Mouse (Mus musculus) midbrain, embryonic 15.5 days (tissue): ENCODE results near the gene Ghsr. TPM values are rescaled to one million over a fixed set of nuclear protein-coding genes. Genes with fewer than 3 reads are reported as not detected.
"Not testable (repeated sequence)": the region's sequence is repeated elsewhere in the genome, so short reads cannot be mapped to it uniquely, and the experiment has no call there.

Experiments
- ATAC-seq: fragments of 200-750 bp; cut with Nextera tagmentation; replicated peaks from 2 replicates; pipeline ENCODE4 v1.8.0; 2017; ENCODE audit warnings: moderate TSS enrichment
- H3K27ac ChIP-seq: fragments of 300-500 bp; sonication (generic); 2 replicates; pipeline ENCODE4 v1.5.1; 2015; ENCODE audit warnings: mild to moderate bottlenecking, inconsistent platforms
- H3K27me3 ChIP-seq: fragments of 300-500 bp; sonication (generic); replicated peaks from 2 replicates; pipeline ENCODE4 v1.6.1; 2015; ENCODE audit warnings: inconsistent platforms
- H3K36me3 ChIP-seq: fragments of 300-500 bp; sonication (generic); replicated peaks from 2 replicates; pipeline ENCODE4 v1.6.1; 2015; ENCODE audit warnings: inconsistent platforms
- H3K4me1 ChIP-seq: fragments of 300-500 bp; sonication (generic); 2 replicates; pipeline ENCODE4 v1.6.1; 2015; ENCODE audit warnings: inconsistent platforms
- H3K4me2 ChIP-seq: fragments of 300-500 bp; sonication (generic); 2 replicates; pipeline ENCODE4 v1.6.1; 2015; ENCODE audit warnings: inconsistent platforms, mild to moderate bottlenecking, moderate library complexity
- H3K4me3 ChIP-seq: fragments of 300-500 bp; sonication (generic); 2 replicates; pipeline ENCODE4 v1.5.1; 2015; ENCODE audit warnings: mild to moderate bottlenecking, inconsistent platforms
- H3K9ac ChIP-seq: fragments of 300-500 bp; sonication (generic); 2 replicates; pipeline ENCODE4 v1.6.1; 2015; ENCODE audit warnings: mild to moderate bottlenecking, inconsistent platforms
- H3K9me3 ChIP-seq: fragments of 300-500 bp; sonication (generic); 2 replicates; pipeline ENCODE4 v1.6.1; 2016; ENCODE audit warnings: inconsistent platforms
- WGBS: fragments of 180-500 bp; shearing (Covaris S2); methylation state at CpG from one replicate; pipeline ENCODE4 v1.1.7; 2015; ENCODE audit warnings: mixed read lengths; 5-methylcytosine and 5-hydroxymethylcytosine counted together
- polyA plus RNA-seq: library from polyadenylated mRNA; unstranded; fragments of >200 nt; fragmentation: Nextera tagmentation; extraction: Ambion mirVana; gene quantifications from 2 replicates; pipeline ENCODE4 v1.2.1, GENCODE M21; 2015

The Ghsr gene
- polyA plus RNA-seq, 1 experiment from 2014 or later: 0.63 TPM

DNA sequence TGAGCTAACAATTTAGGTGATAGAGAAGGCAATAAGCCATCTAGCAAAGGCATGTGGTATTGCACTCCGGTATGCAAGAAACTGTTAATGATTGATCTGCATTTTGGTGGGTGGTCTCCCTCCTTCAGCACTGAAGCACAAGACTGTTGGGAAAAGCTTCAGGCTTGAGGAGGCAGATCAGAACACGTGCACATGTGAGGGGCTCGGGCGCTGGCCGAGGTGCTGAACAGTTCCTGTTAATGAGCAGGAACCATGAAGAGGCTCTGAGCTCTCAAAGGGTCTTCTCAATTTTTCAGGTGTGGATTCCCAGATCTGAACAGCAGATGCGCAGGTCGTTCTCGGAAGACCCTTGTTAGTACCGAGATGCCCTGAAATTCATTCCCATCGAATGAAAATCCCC lies 1.0 kb upstream of the Ghsr start:
- Histone ChIP-seq H3K27me3 (peaks cover 35% of the 10 kb centered on the region), H3K4me3 (no peak overlapping the region), H3K4me1 (peaks cover 23% of the 10 kb centered on the region), H3K9me3 (no peaks in the 10 kb centered on the region), H3K4me2 (peak overlapping the region; percentile 99; the same call in 1 of the 2 replicates), H3K27ac (no peak overlapping the region), H3K9ac (no peak overlapping the region), H3K36me3 (no peaks in the 10 kb centered on the region)
- WGBS: 6% methylated on average over 10 of the region's 10 CpGs
- ATAC-seq: no peak

DNA sequence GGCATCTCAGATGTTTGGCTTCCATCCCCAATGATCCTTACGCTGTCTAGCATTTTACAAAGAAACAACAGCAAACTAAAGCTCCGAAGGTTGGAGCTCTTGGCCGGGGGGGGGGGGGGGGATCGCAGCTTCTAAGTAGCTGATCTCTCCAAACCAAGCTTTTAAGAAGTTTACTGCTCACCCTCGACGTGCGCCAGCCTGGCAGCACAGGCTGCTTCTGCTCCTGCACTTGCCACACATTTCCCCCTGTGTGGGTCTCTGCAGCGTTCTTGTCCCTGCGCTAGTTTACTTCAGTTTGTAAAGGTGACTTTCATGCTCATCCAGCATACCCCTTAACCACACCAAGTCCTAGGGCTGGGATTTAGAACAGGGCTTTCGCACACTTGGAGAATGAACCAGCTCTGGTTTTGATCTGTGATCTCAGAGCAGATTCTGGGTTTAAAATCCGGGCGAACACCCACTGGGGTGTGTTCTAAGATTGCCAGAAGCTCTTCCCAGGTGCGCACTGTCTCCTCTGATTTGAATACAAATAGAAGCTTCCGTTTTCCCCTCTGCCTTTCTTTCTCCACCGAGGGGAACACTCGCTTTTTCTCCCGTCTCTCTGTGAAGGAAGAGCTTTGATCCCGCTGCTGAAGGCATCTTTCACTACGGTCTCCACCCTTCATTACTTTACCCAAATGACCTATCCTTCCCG lies 422 bp upstream of the Ghsr start:
- Histone ChIP-seq H3K36me3 (no peaks in the 10 kb centered on the region), H3K9me3 (no peaks in the 10 kb centered on the region), H3K27me3 (peaks cover 35% of the 10 kb centered on the region), H3K9ac (peak overlapping the region; percentile 31; the same call in 1 of the 2 replicates), H3K4me2 (peak overlapping the region; percentile 99), H3K27ac (no peak overlapping the region), H3K4me3 (peak overlapping the region; percentile 48), H3K4me1 (peaks cover 23% of the 10 kb centered on the region)
- no peak; the same call in 1 of the 2 replicates for ATAC-seq
- 2% methylated on average over 20 of the region's 20 CpGs for WGBS

DNA sequence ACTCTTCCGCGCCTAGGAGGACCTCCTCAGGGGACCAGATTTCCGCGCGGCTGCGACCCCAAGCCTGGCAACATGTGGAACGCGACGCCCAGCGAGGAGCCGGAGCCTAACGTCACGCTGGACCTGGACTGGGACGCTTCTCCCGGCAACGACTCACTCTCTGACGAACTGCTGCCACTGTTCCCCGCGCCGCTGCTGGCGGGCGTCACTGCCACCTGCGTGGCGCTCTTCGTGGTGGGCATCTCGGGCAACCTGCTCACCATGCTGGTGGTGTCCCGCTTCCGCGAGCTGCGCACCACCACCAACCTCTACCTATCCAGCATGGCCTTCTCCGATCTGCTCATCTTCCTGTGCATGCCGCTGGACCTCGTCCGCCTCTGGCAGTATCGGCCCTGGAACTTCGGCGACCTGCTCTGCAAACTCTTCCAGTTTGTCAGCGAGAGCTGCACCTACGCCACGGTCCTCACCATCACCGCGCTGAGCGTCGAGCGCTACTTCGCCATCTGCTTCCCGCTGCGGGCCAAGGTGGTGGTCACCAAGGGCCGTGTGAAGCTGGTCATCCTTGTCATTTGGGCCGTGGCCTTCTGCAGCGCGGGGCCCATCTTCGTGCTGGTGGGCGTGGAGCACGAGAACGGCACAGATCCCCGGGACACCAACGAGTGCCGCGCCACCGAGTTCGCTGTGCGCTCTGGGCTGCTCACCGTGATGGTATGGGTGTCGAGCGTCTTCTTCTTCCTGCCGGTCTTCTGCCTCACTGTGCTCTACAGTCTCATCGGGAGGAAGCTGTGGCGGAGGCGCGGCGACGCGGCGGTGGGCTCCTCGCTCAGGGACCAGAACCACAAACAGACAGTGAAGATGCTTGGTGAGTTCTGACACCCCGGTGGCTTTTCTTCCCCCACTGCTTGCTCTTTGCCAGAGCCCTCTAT lies 837 bp downstream of the Ghsr start:
- H3K9me3 ChIP-seq: no peaks in the 10 kb centered on the region
- H3K9ac ChIP-seq: peak overlapping the region; percentile 31; the same call in 1 of the 2 replicates
- H3K36me3 ChIP-seq: no peaks in the 10 kb centered on the region
- H3K4me3 ChIP-seq: peak overlapping the region; percentile 48
- ATAC-seq: peak; percentile 80
- peaks cover 35% of the 10 kb centered on the region for H3K27me3 ChIP-seq
- peaks cover 23% of the 10 kb centered on the region for H3K4me1 ChIP-seq
- peak overlapping the region; percentile 99 for H3K4me2 ChIP-seq
- under 1% methylated on average over 77 of the region's 77 CpGs for WGBS
- no peak overlapping the region for H3K27ac ChIP-seq

DNA sequence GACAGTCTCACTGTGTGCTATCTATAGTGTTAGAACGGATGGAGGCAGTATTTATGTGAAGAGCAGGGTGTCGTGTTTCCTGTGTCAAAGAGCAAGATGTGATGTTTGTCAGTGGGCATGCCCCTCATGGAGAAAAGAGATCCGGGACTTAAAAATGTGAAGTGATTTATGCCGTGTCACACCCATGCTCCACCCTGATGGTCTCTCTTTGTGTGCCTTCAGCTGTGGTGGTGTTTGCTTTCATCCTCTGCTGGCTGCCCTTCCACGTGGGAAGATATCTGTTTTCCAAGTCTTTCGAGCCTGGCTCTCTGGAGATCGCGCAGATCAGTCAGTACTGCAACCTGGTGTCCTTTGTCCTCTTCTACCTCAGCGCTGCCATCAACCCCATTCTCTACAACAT lies 3.2 kb downstream of the Ghsr start:
- Histone ChIP-seq H3K27ac (no peak overlapping the region), H3K36me3 (no peaks in the 10 kb centered on the region), H3K4me1 (peaks cover 23% of the 10 kb centered on the region), H3K4me2 (no peak overlapping the region), H3K9me3 (no peaks in the 10 kb centered on the region), H3K4me3 (no peak overlapping the region), H3K27me3 (peaks cover 35% of the 10 kb centered on the region), H3K9ac (no peak overlapping the region)
- ATAC-seq: no peak
- 64% methylated on average over 9 of the region's 9 CpGs for WGBS

DNA sequence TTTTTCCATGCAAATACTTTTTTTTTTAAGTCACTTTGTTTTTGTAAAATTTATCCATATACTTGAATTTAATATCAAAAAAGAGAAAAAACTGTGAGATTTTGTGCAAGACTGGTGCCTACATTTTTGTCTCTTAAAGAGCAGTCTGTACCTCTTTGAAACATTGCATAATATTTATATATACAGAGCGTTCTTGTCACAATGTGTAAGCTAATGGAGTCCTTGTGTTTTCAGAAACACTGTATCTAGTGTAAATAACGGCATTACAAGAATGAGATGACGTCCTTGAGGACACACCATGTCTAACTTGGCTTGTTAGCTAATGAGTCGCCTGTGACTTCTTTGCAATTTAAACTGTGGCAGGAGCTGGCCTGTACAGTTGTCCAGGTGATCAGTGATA lies 6.8 kb downstream of the Ghsr start:
- 78% methylated on average over 4 of the region's 4 CpGs for WGBS
- Histone ChIP-seq H3K27me3 (peaks cover 10% of the 10 kb centered on the region; the same call in 1 of the 2 replicates), H3K4me1 (no peaks in the 10 kb centered on the region), H3K4me2 (no peak overlapping the region), H3K36me3 (no peaks in the 10 kb centered on the region), H3K27ac (no peak overlapping the region), H3K4me3 (no peak overlapping the region), H3K9ac (no peak overlapping the region), H3K9me3 (no peaks in the 10 kb centered on the region)
- no peak for ATAC-seq

DNA sequence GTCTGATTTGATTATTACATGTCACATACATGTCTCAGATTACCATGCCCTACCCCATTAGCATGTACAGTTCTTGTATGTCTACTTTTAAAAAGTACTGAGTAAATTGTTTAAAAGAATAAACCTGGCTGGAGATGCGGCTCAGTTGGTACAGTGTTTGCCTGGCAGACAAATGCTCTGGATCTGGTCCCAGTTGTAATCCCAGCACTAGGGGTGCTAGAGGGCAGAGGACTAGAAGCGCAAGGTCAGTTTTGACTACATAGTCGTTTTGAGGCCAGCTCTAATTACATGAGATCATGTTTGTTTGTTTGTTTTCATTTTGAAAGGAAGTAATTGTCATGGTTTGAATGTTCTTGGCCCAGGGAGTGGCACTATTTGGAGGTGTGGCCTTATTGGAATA lies 13.7 kb downstream of the Ghsr start:
- Histone ChIP-seq H3K4me2 (no peak overlapping the region), H3K4me3 (no peak overlapping the region), H3K4me1 (no peaks in the 10 kb centered on the region), H3K36me3 (no peaks in the 10 kb centered on the region), H3K27me3 (no peaks in the 10 kb centered on the region), H3K27ac (no peak overlapping the region), H3K9me3 (no peaks in the 10 kb centered on the region), H3K9ac (no peak overlapping the region)
- WGBS: 76% methylated on average over 3 of the region's 3 CpGs
- no peak for ATAC-seq

DNA sequence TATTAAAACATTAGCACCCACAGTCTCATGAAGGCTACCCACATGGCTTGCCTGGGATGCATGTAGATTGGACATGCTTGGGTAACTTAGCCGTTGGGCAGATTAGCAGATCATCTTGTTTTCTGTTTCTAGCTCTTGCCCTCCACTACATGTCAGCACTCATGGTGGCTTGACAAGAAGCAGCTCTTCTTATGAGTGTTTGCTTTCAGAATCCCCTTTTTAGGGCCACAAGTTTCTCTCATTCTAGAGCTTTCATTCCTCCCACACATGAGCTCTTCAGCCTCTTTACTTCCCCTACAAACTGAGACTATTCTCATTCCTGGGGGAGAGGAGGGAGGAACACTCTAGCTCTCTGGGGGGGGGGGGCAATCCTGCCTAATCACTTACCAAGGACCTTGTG lies 18.8 kb downstream of the Ghsr start:
- H3K4me1 ChIP-seq: no peaks in the 10 kb centered on the region
- H3K9ac ChIP-seq: no peak overlapping the region
- no peak overlapping the region for H3K4me2 ChIP-seq
- ATAC-seq: no peak
- no peak overlapping the region for H3K27ac ChIP-seq
- WGBS: 63% methylated on average over 1 of the region's 1 CpGs
- no peaks in the 10 kb centered on the region for H3K27me3 ChIP-seq
- no peaks in the 10 kb centered on the region for H3K9me3 ChIP-seq
- H3K36me3 ChIP-seq: no peaks in the 10 kb centered on the region
- no peak overlapping the region for H3K4me3 ChIP-seq

DNA sequence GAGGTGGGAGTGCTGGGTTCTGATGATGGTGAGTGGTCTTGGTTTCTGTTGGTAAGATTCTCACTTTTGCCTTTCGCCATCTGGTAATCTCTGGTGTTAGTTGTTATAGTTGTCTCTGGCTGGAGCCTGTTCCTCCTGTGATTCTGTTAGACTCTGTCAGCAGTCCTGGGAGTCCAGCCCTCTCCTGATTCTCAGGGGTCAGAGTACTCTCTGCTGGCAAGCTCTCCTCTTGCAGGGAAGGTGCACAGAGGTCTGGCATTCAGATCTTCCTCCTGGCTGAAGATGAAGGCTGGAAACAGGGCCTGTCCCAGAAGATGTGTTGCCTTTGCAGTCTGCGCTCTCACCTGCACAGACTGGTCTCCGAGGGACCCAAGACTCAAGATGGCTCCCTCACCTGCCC lies 29.8 kb downstream of the Ghsr start:
- not testable (repeated sequence) for H3K27ac ChIP-seq, H3K27me3 ChIP-seq, ATAC-seq, H3K9ac ChIP-seq, H3K4me3 ChIP-seq, H3K4me2 ChIP-seq, H3K36me3 ChIP-seq, H3K4me1 ChIP-seq, H3K9me3 ChIP-seq
- 94% methylated on average over 3 of the region's 3 CpGs for WGBS

DNA sequence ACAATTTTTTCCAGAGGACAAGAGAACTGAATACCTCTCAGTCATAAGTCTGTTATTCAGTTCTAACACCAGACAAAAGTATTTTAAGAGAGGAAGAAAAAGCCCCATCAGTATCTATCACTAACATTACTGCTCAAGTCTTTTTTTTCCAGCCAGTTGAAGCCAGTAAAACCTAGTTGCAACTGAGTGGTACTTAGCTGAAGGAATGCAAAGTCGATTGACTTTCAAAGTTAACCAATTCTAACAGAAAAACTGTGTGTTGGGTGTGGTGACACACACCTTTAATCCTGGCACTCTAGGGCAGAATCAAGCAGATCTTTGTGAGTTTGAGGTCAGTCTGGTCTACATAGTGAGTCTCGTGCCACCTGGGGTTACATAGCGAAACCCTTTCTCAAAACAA lies 35.3 kb downstream of the Ghsr start:
- Histone ChIP-seq H3K4me2 (no peak overlapping the region), H3K36me3 (no peaks in the 10 kb centered on the region), H3K9ac (no peak overlapping the region), H3K4me3 (no peak overlapping the region), H3K4me1 (no peaks in the 10 kb centered on the region), H3K9me3 (no peaks in the 10 kb centered on the region), H3K27ac (no peak overlapping the region), H3K27me3 (no peaks in the 10 kb centered on the region)
- 90% methylated on average over 3 of the region's 3 CpGs for WGBS
- no peak for ATAC-seq

DNA sequence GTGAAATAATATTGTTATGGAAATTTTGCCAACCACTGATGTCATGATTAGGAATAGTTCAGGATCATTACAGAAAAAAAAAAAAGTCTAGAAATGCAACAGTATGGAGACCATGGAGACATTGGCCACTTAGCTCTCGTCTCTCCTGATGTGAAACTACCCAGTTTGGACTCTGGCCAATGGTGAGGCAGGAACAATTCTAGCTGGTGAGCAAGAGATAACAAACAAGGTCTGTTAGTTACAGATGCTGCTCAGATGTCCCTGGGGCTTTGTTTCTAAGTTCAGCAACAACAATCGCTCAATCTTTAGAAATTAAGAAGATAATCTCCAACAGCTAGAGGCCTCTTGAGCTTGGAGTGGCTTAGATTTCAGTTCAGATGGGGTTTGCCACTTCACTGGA lies 37.4 kb downstream of the Ghsr start:
- H3K4me1 ChIP-seq: no peaks in the 10 kb centered on the region
- H3K27ac ChIP-seq: no peak overlapping the region
- H3K9ac ChIP-seq: no peak overlapping the region
- H3K9me3 ChIP-seq: no peaks in the 10 kb centered on the region
- H3K36me3 ChIP-seq: no peaks in the 10 kb centered on the region
- no peak for ATAC-seq
- WGBS: 62% methylated on average over 2 of the region's 2 CpGs
- H3K4me2 ChIP-seq: no peak overlapping the region
- H3K4me3 ChIP-seq: no peak overlapping the region
- no peaks in the 10 kb centered on the region for H3K27me3 ChIP-seq

DNA sequence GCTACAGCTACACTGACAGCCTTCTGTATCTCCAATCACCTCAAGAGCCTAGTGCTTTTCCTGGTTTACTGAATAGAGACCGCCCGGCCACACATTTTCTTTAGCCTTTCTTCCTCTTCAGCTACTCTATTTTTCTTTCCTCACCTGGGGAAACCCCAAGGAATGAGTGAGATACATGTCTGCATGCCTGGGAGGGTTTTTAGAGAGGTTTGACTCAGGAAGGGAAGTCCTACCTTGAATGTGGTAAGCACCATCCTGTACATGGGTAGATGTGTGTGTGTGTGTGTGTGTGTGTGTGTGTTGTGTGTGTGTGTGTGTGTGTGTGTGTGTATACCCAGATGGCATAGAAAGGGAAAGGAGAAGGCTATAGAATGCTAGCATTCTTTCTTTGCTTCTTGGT lies 40.1 kb downstream of the Ghsr start:
- Histone ChIP-seq H3K27ac (no peak overlapping the region), H3K9ac (no peak overlapping the region), H3K9me3 (no peaks in the 10 kb centered on the region), H3K27me3 (no peaks in the 10 kb centered on the region), H3K4me3 (no peak overlapping the region), H3K36me3 (no peaks in the 10 kb centered on the region), H3K4me2 (no peak overlapping the region), H3K4me1 (no peaks in the 10 kb centered on the region)
- 96% methylated on average over 2 of the region's 2 CpGs for WGBS
- ATAC-seq: no peak

DNA sequence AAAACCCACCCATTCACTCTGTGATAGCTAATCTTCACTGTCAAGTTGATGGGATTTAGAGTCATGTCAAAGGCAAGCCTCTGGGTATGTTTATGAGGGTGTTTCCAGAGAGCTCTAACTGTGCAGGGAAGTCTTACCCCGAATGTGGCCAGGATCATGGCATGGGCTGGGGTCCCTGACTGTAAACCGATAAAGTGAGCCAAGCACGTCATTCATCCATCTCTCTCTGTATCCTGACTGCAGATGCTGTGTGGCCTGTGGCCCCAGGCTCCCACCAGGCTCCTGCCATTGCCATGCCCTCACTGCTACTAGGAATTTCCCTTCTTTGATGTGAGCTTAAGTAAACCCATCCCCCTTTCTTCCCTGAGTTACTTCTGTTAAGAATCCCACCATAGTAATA lies 42.4 kb downstream of the Ghsr start:
- Histone ChIP-seq H3K4me1 (0 out of 2 replicates have a peak, but pooled peaks cover 3% of the 10 kb centered on the region), H3K4me2 (no peak overlapping the region), H3K9ac (no peak overlapping the region), H3K9me3 (no peaks in the 10 kb centered on the region), H3K4me3 (no peak overlapping the region), H3K27ac (no peak overlapping the region), H3K36me3 (no peaks in the 10 kb centered on the region), H3K27me3 (no peaks in the 10 kb centered on the region)
- no peak for ATAC-seq
- 78% methylated on average over 3 of the region's 3 CpGs for WGBS
